Mouse (Mus musculus) R1 (cell line): ENCODE data around the gene Hist1h2bf.

Experiments used
- DNase-seq: peaks from one replicate; pipeline ENCODE4 v3.0.0-alpha.2; 2018; ENCODE audit warnings: low read depth, low spot score

Gene Hist1h2bf

DNA sequence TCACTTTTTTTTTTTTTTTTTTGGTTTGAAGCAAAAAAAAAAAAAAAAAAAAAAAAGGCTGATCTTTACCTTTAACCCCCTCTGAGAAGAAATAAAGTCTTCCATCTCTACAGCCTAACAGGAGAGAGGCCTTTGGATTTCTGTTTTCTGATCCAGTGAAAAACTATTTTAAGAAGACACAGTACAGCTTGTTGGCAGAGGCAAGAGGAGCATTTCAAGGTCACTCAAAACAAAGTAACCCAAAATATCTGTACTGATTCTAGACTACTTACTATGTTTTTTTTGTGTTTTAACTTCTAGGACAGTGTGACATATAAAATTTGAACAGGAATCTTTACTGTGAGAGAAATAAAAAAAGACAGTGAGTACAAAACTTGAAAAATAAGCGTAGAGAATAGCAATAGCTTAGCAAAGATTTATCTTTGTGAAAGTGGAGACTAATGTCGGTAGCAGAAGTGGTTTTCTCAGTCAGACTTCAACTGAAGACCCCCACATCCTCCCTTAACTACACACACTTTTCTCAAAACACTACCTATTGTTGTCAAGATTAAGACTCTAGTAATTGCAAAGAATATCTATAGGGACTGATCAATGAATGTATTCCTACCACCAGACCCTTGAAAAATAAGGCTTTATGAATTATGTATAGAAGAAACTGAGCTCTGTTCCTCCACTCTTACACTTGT, 44.4 kb downstream of the Hist1h2bf start:
- DNase-seq = no peak

DNA sequence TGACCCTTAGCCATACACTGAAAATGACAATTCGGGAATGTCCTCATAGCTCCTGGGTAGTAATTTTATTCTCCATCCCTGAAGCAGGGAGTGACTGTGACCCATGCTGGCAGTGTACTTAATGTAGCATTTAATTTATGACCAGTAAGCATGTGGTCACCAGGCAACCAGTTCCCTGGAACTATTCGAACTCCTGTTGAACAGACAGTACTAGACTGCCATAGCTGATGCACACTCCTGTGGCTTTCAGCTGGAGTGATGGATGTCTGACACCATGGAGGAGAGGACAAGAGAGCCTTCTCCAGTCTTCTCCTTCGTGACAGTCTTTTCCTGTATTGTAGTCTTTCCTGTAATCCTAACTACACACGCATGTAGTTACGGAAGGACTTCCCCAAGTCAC, 45.0 kb downstream of the Hist1h2bf start:
- no peak for DNase-seq

DNA sequence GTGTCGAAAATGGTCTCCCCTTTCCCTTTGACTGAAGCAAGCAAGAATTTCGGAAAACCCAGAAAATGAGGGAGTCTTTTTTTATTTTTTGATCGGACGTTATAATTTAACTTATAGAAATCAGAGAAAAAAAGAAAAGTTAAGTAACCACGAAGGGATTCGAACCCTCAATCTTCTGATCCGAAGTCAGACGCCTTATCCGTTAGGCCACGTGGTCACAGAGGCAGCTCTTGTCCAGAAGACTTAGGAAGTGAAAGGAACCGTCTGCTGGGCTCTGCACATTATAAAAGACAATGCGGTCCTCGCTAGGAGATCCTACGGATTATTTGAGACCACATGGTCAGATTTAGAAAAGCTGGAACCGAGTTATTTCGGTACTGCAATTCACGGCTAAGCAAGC, 47.7 kb downstream of the Hist1h2bf start:
- peak; percentile 91 for DNase-seq

DNA sequence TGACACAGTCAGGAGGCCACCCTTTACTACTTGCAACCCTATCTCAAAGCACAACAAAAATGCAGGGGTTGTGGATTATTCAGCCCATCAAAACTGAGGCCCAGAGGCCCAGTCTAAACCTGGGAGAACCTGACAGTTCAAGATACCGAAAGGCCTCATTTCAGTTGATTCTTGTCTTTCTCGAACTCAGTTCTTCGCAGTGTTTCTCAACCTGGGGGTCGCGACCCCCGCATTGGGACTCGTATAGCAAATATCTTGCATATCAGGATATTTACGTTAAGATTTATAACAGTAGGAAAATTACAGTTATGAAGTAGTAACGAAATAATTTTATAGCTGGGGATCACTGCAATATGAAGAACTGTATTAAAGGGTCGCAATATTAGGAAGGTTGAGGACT, 48.1 kb downstream of the Hist1h2bf start:
- DNase-seq = peak; percentile 72

DNA sequence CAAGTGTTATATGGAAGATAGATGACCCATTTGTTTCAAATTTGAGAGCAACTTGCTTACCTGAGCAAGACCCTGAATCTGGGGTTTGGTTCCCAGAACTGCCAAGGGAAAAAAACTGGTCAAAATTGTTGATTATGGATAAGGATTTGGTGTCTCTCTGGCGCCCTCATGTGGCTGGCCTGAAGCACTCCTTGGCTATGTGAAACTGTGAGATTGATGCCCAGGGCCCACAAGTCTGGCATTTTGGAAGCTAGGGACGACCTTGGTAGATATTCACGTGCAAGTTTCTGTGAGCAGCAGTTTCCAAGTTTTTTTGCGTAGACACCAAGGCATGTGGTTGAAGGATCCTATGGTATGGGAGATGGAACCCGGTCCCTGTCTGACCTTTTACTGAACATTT, 49.3 kb downstream of the Hist1h2bf start:
- DNase-seq = peak; percentile 91

DNA sequence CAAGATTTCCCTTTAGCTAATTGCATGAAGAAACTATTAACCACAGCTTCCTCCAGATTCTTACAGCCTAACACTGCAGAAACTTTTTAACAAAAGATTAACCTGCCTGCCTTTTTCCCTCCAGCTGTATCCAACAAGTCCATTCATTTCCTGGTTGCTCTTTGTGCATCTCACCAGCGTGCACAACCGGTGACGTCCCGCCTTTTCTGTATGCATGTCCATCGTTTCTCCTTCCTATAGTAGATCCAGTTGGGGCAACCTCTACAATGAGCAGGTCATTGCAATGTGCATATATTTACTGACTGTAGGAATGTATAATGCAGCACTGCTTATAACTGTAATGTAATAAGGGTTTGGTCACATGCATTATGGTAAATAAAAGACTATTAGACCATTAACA, 50.0 kb downstream of the Hist1h2bf start:
- DNase-seq = no peak
